Mouse (Mus musculus) kidney, postnatal 14 days (tissue): ENCODE measurements around the gene Olfr247.
"Not testable (repeated sequence)": the region's sequence is repeated elsewhere in the genome, so short reads cannot be mapped to it uniquely, and the experiment has no call there.

Source experiments
- DNase-seq: peaks from one replicate; pipeline ENCODE4 v3.0.0; 2022; ENCODE audit warnings: mixed read lengths

The Olfr247 gene

GRCm38 (mm10) chr10:129976040-129976439 is at the start of gene Olfr247:
Olfr247 (minus strand) TSS chr10:129976140.
- DNase-seq, result not testable (repeated sequence)

- DNase-seq, result no peak
Measured at GRCm38 (mm10) chr10:130012321-130012720, 36.4 kb upstream of the Olfr247 start, which contains the start of gene Olfr820. Olfr820 (plus strand) TSS chr10:130012621.

GRCm38 (mm10) chr10:130005366-130005765 is 29.4 kb upstream of the Olfr247 start:
- not testable (repeated sequence) for DNase-seq

GRCm38 (mm10) chr10:130004104-130004503 is 28.2 kb upstream of the Olfr247 start:
- not testable (repeated sequence) for DNase-seq

GRCm38 (mm10) chr10:129984962-129985361 is 9.0 kb upstream of the Olfr247 start, which contains the start of gene Gm10310:
Gm10310 (minus strand) TSS chr10:129985062.
- DNase-seq, result not testable (repeated sequence)

- not testable (repeated sequence) for DNase-seq
Measured at GRCm38 (mm10) chr10:129981867-129982266, 5.9 kb upstream of the Olfr247 start.

- not testable (repeated sequence) for DNase-seq
Measured at GRCm38 (mm10) chr10:129972994-129973393, 2.9 kb downstream of the Olfr247 start.

GRCm38 (mm10) chr10:129967166-129967565 is 8.8 kb downstream of the Olfr247 start, which contains the start of gene Olfr819:
Olfr819 (minus strand) TSS chr10:129967266.
- DNase-seq, result not testable (repeated sequence)

- DNase-seq, result not testable (repeated sequence)
Measured at GRCm38 (mm10) chr10:129966232-129966631, 9.7 kb downstream of the Olfr247 start.

- no peak for DNase-seq
Measured at GRCm38 (mm10) chr10:129949000-129949399, 26.9 kb downstream of the Olfr247 start, which contains the start of gene Olfr818. Olfr818 (minus strand) TSS chr10:129949100.
